Mouse (Mus musculus) layer of hippocampus, adult 9-11 months (tissue): Measurements from ENCODE around the gene Itih5.

Experiments used
- DNase-seq: peaks from one replicate; pipeline ENCODE4 v3.0.0; 2022

The Itih5 gene

DNA sequence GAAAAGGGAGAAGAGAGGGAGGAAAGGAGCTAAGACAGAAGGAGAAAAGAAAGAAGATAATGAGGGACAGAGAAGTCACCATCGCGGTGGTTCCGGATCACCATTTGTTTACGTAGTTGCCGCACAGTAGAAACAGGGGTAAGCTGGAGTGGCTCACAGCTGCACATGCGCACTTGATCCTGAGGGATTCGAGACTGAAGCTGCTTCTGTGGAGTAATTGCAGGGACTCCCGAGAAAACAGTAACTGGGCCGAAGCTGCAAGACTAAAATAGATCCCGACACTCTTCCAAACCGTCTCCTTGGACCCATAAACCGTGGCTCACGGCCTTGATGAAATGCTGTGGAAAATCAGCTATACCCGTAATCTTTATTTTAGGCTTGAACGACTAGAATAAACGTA lies 16.6 kb downstream of the Itih5 start:
- no peak for DNase-seq

DNA sequence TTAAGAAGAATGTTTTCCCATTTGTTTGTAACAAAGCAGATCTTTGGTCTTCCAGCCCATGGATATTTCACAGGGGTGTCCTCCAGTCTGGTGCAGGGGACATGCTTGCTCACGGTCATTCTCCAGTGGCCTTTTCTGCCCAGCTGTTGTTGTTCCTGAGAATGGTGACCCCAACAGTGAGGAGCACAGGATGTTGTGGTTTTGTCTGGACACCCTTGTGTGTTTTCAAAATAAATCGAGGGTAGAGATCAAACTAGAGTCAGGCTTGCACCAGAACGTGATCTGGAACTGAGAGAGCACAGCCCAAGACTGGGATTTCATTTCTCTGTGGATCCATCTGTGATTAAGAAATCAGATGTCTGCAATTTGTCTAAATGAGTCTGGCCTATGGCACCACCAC lies 40.2 kb downstream of the Itih5 start:
- DNase-seq = no peak

DNA sequence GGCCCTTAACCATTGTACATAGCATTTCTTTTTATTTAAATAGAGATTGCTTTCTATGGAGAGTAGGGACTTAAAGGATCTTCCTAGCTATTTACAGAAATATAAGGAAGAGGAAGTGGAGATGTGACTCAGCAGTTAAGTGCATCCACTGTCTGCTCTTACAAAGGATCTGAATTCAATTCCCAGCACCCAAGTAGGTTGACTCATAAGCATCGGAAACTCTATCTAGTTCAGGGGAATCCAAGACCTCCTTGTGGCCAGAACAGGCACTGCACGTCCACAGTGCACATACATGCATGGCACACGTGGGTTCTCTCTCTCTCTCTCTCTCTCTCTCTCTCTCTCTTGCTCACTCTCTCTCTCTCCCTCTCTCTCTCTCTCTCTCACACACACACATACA lies 41.8 kb downstream of the Itih5 start:
- DNase-seq = no peak

GRCm38 (mm10) chr2:10199326-10199725 lies 46.0 kb downstream of the Itih5 start:
- no peak for DNase-seq

DNA sequence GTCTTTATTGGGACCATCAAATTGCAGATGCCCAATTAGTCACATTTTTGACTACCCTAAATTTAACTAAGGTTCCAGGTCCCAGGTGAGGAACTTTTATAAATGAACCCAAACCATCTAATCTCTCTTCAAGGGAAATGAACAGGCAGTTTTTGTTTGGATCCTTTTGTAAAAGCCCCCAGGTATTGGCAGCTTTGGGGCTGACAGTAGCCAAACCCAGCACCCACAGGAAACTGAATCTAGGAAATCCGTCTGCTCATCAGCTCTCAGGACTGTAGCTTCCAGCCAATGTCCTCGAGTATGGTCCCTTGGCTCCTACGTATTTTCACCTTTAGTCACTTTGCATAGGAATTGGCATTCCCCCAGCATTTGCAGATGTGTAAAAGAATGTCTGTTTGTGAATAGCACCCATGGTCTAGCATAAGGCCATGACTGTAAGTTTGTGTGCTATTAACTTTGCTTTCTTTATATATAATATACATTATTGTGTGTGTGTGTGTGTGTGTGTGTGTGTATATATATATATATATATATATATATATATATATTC lies 47.4 kb downstream of the Itih5 start:
- no peak for DNase-seq

GRCm38 (mm10) chr2:10204301-10204700 lies 50.9 kb downstream of the Itih5 start:
- DNase-seq = no peak

DNA sequence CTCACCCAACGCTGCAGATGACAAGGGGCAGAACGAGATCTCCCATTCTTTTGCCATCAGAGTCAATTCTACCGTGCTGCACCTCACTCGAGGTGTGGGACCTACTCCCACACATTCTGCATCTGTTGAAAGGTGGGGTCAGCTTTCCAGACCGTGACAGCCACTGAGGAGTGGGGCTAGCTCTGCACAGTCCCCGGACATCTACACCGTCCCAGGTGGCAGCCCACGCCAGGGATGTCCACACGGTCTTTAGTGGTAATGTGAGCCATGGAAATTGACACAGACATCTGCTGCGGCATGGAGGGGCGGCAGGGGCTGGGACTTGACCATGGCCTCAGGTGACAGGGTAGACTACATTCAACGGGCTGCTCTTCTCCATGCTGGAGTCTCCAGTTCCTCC lies 60.1 kb downstream of the Itih5 start:
- no peak for DNase-seq

DNA sequence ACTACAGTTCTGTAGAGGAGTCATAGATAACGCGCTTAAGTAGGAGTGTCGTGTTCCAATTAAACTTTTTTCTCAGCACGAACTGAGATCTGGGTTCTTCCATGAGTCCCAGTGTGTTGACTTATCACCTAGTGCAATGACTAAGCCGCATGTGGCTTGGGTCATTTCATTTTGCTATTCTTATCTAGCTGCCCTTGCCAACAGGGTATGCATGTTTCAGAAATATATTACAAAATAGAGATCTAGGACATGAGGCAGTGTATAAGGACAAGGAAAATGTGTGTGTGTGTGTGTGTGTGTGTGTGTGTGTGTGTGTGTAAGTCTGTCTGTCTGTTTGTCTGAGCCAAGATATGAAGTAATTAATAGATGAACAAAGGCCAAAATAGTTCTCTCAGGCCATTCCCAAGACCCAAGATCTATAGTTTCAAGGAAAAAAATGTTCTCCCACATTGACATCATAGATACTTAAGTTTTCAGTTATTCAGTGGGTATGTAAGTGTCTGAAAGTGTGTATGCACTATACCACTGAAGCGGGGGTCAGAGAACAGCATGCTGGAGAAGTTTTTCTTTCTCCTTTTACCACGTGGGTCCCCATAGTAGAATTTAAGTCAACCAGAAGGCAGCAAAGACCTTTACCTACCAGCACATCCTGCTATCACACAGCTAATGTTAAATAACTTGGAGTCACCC lies 62.6 kb downstream of the Itih5 start:
- no peak for DNase-seq

- peak; percentile 38 for DNase-seq
Observed at GRCm38 (mm10) chr2:10216566-10217247, 63.3 kb downstream of the Itih5 start.

DNA sequence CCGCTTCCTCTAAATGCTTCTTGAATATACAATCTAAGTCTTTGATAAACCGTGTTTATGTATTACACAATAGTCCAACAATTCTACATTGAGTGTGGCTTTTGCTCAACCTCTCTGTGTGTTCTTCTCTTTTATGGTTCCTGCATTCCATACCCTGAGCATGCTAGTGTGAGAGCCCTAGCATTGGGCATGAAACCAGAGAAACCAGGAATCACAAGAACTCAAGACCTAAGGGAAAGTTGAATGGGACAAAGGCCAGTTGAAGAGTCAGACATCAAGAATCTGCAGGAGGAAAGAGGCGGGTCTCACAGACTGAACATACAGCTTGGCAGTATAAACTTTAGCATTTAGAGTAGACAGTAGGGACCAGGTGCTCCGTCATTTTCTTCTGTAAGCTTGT lies 68.5 kb downstream of the Itih5 start:
- DNase-seq = no peak

DNA sequence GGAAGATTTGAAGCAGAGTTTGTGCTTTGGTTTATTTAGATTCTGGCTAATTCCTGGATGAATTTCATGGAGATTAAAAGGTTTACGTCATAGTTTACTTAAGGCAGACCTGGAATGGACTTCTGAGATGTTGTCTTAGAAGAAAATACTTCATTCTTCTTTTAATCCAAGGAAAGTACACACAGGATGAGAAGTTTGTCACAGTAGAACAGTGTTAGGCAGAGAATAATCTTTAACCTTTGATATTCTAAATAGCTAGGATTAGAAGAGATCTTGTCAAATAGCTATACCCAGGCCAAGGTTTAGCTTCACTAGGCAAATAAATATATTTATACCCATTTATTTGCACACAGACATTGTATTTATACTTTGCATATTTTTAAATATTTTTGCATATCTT lies 73.5 kb downstream of the Itih5 start:
- DNase-seq = no peak

GRCm38 (mm10) chr2:10231971-10232370 lies 78.6 kb downstream of the Itih5 start:
- no peak for DNase-seq

- no peak for DNase-seq
Observed at GRCm38 (mm10) chr2:10236554-10236953, 83.2 kb downstream of the Itih5 start.

DNA sequence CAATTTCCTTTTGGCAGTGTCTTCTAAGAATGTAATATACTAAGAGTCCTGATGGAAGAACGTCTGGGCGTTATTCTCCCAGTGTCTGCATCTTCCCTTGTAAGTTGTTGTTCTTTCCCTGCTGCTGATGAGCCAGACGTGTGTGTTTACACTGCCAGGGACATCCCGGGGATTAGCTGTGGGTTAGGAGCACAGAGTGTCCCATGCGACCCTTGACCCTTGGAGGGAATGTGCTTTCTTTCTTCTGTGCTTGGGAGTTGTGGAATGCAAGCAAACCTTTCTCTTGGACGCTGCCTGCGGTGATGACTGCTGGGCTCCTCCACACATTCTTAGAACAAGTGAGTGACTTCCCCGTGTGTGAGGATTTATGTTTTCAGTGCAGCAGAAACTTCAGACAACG lies 89.6 kb downstream of the Itih5 start:
- no peak for DNase-seq

GRCm38 (mm10) chr2:10250441-10250840 lies 97.1 kb downstream of the Itih5 start:
- no peak for DNase-seq

DNA sequence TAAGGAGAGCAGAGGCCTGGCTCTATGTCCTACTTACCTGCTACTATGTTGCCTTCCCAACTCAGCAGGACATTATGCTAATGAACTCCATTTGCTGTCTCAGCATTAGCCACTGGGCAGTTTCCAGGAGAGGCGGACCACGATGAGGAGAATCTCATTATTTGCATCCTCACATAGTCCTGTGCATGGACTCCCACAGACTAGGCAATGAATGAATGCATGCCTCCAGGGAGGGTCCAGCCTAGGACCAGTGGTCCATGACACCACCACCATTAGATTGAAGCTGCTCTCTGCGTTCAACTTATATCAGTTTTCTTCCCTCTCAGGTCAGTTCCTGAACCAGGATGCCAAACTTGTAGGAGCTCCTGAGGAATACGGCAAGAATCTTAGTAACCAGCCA lies 97.6 kb downstream of the Itih5 start:
- DNase-seq = no peak

DNA sequence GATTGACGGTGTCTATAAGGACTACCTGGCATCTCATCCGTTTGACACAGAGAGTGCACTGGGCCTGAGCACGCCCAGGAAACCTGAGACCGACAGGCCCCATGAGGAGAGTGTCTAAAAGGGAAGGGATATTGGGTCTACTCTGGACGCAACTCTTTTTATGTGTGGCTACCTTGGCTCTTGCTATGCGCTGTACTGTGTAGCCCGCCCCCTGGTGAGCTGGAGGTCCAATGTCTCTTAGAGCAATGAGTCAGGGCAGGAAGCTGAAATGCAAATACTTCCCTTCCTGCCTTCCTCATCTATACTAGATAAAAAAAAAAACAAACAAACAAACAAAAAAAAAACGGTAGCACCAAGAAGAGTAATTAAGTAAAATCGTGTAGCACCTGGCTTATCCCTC lies 98.1 kb downstream of the Itih5 start:
- DNase-seq = no peak

- DNase-seq = no peak
Observed at GRCm38 (mm10) chr2:10252016-10252415, 98.6 kb downstream of the Itih5 start.

DNA sequence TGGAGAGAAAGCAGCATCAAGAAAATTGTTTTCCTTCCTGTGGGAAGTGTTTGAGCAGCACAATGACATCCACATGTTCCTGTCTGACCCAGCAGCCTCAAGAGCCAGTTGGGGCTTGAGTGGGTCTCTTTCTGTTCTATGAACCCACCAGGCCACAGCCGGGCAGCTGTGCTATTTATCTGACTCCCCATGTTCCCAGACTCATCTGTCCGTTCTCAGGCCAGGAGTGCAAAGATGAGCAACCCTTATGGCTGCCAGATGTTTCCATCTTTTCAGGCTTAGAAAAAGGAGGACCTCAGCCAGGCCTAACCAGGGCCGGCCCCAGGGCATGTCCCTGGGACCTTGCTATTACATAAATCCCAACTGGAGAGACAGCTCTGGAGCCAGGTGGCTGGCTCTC lies 100.0 kb downstream of the Itih5 start:
- DNase-seq = no peak

DNA sequence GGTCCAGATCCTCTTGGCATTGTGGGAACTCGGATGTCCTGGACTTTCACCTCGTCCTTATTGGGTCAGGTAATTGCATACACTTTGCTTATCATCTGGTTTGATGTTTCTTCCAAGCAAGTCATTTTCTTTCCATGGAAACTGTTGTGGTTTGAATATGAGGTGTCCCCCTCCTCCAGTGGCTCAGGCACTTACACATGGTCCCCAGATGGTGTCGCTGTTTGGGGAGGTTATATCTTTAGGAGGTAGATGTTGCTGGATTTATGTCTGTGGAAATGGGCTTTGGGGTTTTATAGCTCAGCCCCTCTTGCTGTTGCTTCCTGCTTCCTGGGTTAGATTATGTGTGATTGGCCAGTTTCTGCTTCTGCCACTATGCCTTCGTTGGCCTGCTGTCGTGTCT lies 103.6 kb downstream of the Itih5 start:
- DNase-seq = no peak

DNA sequence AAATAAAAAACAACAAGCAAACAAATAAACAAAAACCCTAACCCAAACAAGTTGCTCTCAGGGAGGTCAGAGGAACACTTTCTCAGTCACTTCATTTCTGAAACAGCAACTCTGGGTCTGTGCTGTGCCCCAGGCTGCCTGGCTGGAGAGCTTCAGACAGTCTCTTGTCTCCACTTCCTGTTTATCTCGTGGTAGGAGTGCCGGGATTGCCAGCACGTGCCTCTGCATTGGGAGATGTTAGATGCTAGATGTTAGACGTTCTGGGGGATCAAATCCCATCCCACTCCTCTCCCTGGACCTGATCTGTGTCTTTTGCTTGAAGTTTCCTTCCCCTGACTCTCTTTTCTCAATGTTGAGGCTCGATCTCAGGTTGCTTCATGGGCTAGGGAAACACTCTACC lies 104.9 kb downstream of the Itih5 start:
- DNase-seq = no peak

DNA sequence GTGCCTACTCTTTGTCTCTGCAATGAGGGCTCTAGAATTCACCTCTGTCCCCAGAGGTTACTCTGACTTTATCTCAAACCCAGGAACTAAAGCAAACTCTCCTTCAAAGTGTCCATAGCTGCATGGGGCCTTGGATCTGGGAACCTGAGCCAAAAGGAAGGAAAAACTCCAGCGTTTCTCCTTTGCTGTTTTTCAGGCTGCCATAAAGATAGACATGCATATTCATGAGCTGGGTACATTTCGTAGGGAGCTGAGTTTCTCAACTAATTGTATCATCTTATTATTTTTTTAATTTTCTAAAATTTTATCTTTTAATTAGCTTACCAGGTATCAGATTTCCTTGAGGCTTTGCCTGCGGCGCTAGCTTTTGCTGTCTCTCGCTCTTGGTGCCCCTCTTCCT lies 106.7 kb downstream of the Itih5 start:
- DNase-seq = no peak

- DNase-seq = no peak
Observed at GRCm38 (mm10) chr2:10261337-10261736, 108.0 kb downstream of the Itih5 start.

DNA sequence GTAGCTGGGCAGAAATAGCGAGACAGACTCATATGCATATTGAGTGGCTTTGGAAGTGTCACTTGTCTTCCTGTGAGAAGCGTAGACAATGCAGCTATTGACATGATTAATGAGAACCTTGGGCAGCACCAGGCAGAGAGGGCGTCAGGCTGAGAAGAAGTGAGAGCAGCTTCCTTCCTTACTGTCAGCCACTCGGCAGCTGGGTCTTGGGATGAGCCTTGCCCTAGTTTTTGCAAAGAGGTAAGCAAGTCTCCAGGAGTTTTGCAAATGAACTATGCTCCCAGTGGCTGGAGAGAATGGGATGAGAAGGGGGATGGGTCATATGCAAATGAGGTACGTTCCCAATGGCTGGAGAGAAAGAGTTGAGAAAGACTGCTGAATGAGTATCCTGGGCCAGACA lies 109.4 kb downstream of the Itih5 start:
- no peak for DNase-seq
